Mouse (Mus musculus): ENCODE data around the gene Lclat1. TPM values are rescaled to one million over a fixed set of nuclear protein-coding genes. Genes with fewer than 3 reads are reported as not detected.

Lclat1 gene
- polyA plus RNA-seq, 1 experiment: 9.2 TPM

GRCm38 (mm10) chr17:73075238-73075890 is 32.4 kb upstream of the Lclat1 start:
- H3K36me3 ChIP-seq (ENCODE audit: control insufficient read depth, insufficient read depth, low read length): no peaks in the 10 kb centered on the region
- H3K27me3 ChIP-seq (ENCODE audit: control insufficient read depth, insufficient read depth, low read length): no peaks in the 10 kb centered on the region
- no peak overlapping the region for H3K4me3 ChIP-seq (ENCODE audit: control insufficient read depth, low read depth, low read length)
- H3K4me1 ChIP-seq (ENCODE audit: control insufficient read depth, insufficient read depth, low read length): no peaks in the 10 kb centered on the region
- H3K27ac ChIP-seq (ENCODE audit: control insufficient read depth, insufficient read depth, low read depth, low read length): no peak overlapping the region
- no peak for TF ChIP-seq CTCF (IDR thresholded peaks at IDR 0.05; ENCODE audit: control insufficient read depth, insufficient read depth, insufficient replicate concordance, low read depth, low read length)
- no peak for TF ChIP-seq POLR2A (IDR thresholded peaks at IDR 0.05; ENCODE audit: control insufficient read depth, low read depth, low read length)

- no peak for TF ChIP-seq CTCF (IDR thresholded peaks at IDR 0.05; ENCODE audit: control insufficient read depth, insufficient read depth, insufficient replicate concordance, low read depth, low read length)
- no peak for TF ChIP-seq POLR2A (IDR thresholded peaks at IDR 0.05; ENCODE audit: control insufficient read depth, low read depth, low read length)
Measured at GRCm38 (mm10) chr17:73077638-73078037, 30.1 kb upstream of the Lclat1 start.

GRCm38 (mm10) chr17:73081360-73082133 is 26.2 kb upstream of the Lclat1 start:
- Histone ChIP-seq H3K4me3 (ENCODE audit: control insufficient read depth, low read depth, low read length) (no peak overlapping the region), H3K27me3 (ENCODE audit: control insufficient read depth, insufficient read depth, low read length) (no peaks in the 10 kb centered on the region), H3K36me3 (ENCODE audit: control insufficient read depth, insufficient read depth, low read length) (no peaks in the 10 kb centered on the region), H3K27ac (ENCODE audit: control insufficient read depth, insufficient read depth, low read depth, low read length) (no peak overlapping the region), H3K4me1 (ENCODE audit: control insufficient read depth, insufficient read depth, low read length) (no peaks in the 10 kb centered on the region)
- TF ChIP-seq CTCF (IDR thresholded peaks at IDR 0.05; ENCODE audit: control insufficient read depth, insufficient read depth, insufficient replicate concordance, low read depth, low read length): no peak
- TF ChIP-seq POLR2A (IDR thresholded peaks at IDR 0.05; ENCODE audit: control insufficient read depth, low read depth, low read length): no peak

More at GRCm38 (mm10) chr17:73077638-73078037, 30.1 kb upstream of the Lclat1 start:
- Histone ChIP-seq H3K4me1 (ENCODE audit: control insufficient read depth, insufficient read depth, low read length) (no peaks in the 10 kb centered on the region), H3K27me3 (ENCODE audit: control insufficient read depth, insufficient read depth, low read length) (no peaks in the 10 kb centered on the region), H3K27ac (ENCODE audit: control insufficient read depth, insufficient read depth, low read depth, low read length) (no peak overlapping the region), H3K4me3 (ENCODE audit: control insufficient read depth, low read depth, low read length) (no peak overlapping the region), H3K36me3 (ENCODE audit: control insufficient read depth, insufficient read depth, low read length) (no peaks in the 10 kb centered on the region)

- Histone ChIP-seq H3K4me1 (ENCODE audit: control insufficient read depth, insufficient read depth, low read length) (no peaks in the 10 kb centered on the region), H3K27me3 (ENCODE audit: control insufficient read depth, insufficient read depth, low read length) (no peaks in the 10 kb centered on the region), H3K27ac (ENCODE audit: control insufficient read depth, insufficient read depth, low read depth, low read length) (no peak overlapping the region), H3K4me3 (ENCODE audit: control insufficient read depth, low read depth, low read length) (no peak overlapping the region), H3K36me3 (ENCODE audit: control insufficient read depth, insufficient read depth, low read length) (no peaks in the 10 kb centered on the region)
- TF ChIP-seq POLR2A (IDR thresholded peaks at IDR 0.05; ENCODE audit: control insufficient read depth, low read depth, low read length): no peak
- no peak for TF ChIP-seq CTCF (IDR thresholded peaks at IDR 0.05; ENCODE audit: control insufficient read depth, insufficient read depth, insufficient replicate concordance, low read depth, low read length)
Measured at GRCm38 (mm10) chr17:73082506-73083196, 25.1 kb upstream of the Lclat1 start.

GRCm38 (mm10) chr17:73087045-73087910 is 20.5 kb upstream of the Lclat1 start:
- Histone ChIP-seq H3K27ac (ENCODE audit: control insufficient read depth, insufficient read depth, low read depth, low read length) (no peak overlapping the region), H3K4me1 (ENCODE audit: control insufficient read depth, insufficient read depth, low read length) (no peaks in the 10 kb centered on the region), H3K4me3 (ENCODE audit: control insufficient read depth, low read depth, low read length) (no peak overlapping the region), H3K27me3 (ENCODE audit: control insufficient read depth, insufficient read depth, low read length) (no peaks in the 10 kb centered on the region), H3K36me3 (ENCODE audit: control insufficient read depth, insufficient read depth, low read length) (no peaks in the 10 kb centered on the region)
- TF ChIP-seq CTCF (IDR thresholded peaks at IDR 0.05; ENCODE audit: control insufficient read depth, insufficient read depth, insufficient replicate concordance, low read depth, low read length) (no peak), POLR2A (IDR thresholded peaks at IDR 0.05; ENCODE audit: control insufficient read depth, low read depth, low read length) (no peak)

- Histone ChIP-seq H3K27ac (ENCODE audit: control insufficient read depth, insufficient read depth, low read depth, low read length) (no peak overlapping the region), H3K36me3 (ENCODE audit: control insufficient read depth, insufficient read depth, low read length) (no peaks in the 10 kb centered on the region), H3K4me1 (ENCODE audit: control insufficient read depth, insufficient read depth, low read length) (no peaks in the 10 kb centered on the region), H3K4me3 (ENCODE audit: control insufficient read depth, low read depth, low read length) (no peak overlapping the region), H3K27me3 (ENCODE audit: control insufficient read depth, insufficient read depth, low read length) (no peaks in the 10 kb centered on the region)
- TF ChIP-seq POLR2A (IDR thresholded peaks at IDR 0.05; ENCODE audit: control insufficient read depth, low read depth, low read length) (no peak), CTCF (IDR thresholded peaks at IDR 0.05; ENCODE audit: control insufficient read depth, insufficient read depth, insufficient replicate concordance, low read depth, low read length) (no peak)
Measured at GRCm38 (mm10) chr17:73091368-73091767, 16.4 kb upstream of the Lclat1 start.

Data from testis, adult 2 months (tissue).